Mouse (Mus musculus): ENCODE data around the gene Pkn3.

Pkn3 gene

GRCm38 (mm10) chr2:30063235-30063634 is 14.2 kb upstream of the Pkn3 start:
- no peak for DNase-seq (ENCODE audit: low read depth, low spot score)

- DNase-seq (ENCODE audit: low read depth, low spot score) = peak; percentile 58
Measured at GRCm38 (mm10) chr2:30063791-30064190, 13.7 kb upstream of the Pkn3 start.

GRCm38 (mm10) chr2:30064298-30064697 is 13.2 kb upstream of the Pkn3 start:
- DNase-seq (ENCODE audit: low read depth, low spot score) = no peak

DNA sequence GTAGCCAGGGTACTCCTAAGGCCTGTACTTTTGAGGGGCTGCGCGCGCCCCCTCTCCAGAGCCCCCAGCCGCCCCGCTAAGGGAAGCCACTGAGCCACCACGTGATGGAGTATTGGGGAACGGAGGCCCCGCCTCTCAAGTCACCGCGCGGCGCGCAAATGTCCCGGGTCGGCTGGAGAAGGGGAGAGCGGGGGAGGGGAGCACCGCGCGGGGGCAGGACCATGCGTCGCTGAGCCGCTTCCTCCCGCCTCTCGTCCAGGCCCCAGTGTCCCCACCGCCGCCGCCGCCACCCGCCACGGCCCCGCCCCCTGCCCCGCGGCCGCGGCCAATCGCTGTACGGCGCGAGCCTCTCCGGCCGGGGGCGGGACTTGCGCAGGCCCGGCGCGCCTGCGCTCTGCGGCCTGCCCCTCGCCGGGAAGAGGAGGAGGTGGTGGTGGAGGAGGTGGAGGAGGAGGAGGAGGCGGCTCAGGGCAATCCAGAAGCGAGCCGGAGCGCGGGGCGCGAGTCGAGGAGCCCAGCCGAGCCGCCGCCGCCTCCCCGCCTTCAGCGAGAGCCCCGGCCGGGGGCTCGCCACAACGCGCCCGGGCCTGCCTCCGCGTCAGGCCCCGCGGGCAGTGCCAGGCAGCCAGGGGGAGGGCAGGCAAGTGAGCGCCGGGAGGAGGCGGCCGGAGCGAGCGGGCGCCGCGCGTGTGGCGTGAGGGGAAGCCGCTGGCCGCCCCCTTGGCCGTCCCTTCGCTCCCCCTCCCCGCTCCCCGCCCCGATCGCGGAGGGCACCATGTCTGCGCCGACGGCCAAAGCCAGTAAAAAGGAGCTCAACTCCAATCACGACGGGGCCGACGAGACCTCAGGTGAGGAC is 11.2 kb upstream of the Pkn3 start:
- DNase-seq (ENCODE audit: low read depth, low spot score) = peak; percentile 97

DNA sequence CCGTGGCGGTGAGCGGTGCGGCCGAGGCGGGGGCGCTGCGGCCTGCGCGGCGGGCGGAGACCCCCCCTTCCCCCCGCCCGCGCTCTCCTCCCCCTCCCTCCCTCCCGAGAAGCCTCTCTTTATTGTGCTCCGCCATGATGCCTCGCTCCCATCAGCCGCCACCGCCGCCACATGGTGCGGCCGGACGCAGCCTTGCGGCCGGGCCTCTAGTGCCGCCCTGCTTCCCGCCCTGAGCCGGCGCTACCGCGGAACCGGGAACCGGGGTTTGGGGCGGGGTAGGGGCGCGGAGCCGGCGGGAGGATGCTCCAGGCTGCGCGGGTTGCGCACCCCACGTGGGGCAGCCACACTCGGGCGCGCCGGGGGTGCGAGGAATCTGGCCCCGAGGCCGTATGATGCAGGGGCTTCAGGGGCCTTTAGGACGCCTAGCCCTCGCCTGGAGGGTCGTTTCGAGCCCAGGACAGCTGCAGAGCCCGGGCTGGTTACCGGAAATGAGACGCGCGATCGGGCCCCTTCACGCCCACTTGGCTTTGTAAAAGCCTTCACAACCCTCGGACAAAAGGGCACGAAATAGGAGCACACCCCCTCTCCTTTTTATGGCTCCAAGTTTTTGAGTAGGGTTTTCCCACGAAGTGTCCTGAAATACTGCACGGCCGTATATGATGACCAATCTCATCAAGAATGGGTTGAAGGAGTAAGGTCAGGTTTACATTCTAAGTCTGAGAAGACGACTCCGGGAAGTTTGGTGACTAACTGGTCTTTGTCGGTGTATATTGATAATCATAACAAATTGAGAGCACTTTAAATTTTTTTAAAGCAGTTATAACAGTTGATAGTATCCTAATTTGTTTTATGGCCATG is 10.2 kb upstream of the Pkn3 start:
- DNase-seq (ENCODE audit: low read depth, low spot score) = peak; percentile 79

DNA sequence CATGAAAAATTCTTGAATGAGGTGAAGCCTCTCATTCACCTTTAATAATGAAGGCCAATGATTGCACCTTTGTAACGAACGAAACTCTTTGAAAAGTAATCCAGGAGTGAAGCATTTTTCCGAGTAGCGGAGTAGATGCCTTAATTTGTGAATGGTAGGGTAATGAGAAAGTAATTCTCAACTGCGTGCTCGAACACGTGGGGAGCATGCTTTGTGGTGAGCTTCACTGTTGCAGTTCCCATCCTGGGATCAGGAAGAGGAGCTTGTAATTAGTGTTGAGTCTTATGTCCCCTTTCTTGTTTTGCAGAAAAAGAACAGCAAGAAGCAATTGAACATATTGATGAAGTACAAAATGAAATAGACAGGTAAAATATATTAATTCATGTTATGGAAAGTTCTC is 9.5 kb upstream of the Pkn3 start:
- DNase-seq (ENCODE audit: low read depth, low spot score) = no peak

DNA sequence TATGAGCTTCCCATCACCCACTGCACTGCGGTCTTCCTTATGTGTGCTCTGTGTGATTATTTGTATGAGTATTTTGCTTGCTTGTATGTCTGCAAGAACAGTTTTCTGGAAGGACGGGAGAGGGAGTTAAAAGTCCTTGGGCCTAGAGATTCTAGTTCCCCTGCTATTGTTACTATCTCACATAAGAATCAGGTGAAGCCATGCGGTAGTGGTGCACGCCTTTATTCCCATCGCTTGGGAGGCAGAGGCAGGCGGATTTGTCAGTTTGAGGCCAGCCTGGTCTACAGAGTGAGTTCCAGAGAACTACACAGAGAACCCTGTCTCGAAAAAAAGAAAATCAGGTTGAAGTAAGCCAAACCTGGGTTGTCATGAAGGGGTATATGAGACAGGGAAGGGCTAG is 4.6 kb upstream of the Pkn3 start:
- no peak for DNase-seq (ENCODE audit: low read depth, low spot score)

DNA sequence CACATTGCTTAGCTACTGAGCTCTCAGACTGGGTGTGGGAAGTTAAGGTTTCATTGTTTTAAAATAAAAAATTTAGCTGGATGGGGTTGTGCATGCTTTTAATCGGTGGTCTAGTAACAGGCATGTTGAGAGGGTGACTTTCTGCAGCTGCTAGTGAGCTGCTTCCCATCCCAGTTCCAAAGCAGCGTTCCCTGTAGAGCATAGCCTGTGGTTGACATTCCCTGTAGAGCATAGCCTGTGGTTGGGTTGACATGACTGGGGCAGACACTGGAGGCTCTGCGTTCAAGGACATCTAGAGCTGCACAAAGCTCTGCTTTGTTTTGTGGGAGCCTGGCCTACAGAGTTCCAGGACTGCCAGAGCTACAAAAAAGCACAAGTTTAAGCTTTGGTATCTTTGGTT is 4.2 kb upstream of the Pkn3 start:
- no peak for DNase-seq (ENCODE audit: low read depth, low spot score)

- no peak for DNase-seq (ENCODE audit: low read depth, low spot score)
Measured at GRCm38 (mm10) chr2:30075625-30076024, 1.9 kb upstream of the Pkn3 start.

DNA sequence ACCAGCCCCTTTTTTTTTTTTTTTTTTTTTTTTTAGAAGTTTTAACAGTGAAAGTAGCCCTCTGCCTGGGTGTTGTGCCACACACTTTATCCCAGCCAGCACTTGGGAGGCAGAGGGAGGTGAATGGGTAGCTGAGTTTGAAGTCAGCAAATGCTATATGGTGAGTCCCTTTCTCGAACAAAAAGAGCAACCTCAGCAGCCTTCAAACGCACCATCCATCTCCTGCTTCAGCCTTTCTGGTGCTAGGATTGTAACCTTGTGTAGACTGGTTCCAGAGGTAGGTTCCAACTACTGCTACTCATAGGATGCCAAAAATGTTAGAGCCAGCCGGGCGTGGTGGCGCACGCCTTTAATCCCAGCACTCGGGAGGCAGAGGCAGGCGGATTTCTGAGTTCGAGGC is 1.0 kb upstream of the Pkn3 start:
- no peak for DNase-seq (ENCODE audit: low read depth, low spot score)

DNA sequence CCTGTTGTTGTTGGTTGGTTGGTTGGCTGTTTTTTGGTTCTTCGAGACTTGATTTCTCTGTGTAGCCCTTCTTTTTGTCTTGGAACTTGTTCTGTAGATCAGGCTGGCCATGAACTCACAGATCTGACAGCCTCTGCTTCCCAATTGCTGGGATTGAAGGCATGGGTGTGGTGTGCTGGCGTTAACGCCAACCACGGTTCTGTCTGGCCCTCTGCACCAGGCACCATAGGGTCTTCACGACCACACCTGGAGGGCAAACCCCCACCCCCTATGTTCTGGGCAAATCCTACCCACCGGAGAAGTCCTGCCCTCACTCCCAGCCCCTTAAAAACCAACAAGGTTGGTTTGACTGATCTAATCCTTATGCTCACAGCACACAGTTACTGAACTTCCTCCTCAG is 525 bp upstream of the Pkn3 start:
- DNase-seq (ENCODE audit: low read depth, low spot score) = no peak

- no peak for DNase-seq (ENCODE audit: low read depth, low spot score)
Measured at GRCm38 (mm10) chr2:30078349-30078712, 847 bp downstream of the Pkn3 start.

DNA sequence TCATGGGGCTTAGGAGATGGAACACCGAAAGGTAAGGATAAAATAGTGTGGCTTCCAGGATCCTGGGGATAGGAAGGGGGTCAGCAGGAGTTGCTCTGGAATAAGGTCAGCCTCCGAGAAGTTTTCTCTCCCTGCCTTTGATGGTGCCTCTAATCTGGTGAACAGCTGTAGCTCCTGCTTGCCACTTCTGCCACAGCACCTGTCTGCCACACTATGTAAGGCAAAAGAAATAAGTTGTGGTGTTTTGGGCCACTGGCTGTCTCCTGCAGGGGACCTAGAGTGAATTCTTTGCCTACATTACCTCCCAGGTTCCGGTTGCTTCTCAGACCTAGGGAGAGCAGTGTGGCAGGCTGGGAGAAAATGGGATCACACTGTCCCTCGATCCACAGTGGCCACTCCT is 1.3 kb downstream of the Pkn3 start:
- DNase-seq (ENCODE audit: low read depth, low spot score) = no peak

DNA sequence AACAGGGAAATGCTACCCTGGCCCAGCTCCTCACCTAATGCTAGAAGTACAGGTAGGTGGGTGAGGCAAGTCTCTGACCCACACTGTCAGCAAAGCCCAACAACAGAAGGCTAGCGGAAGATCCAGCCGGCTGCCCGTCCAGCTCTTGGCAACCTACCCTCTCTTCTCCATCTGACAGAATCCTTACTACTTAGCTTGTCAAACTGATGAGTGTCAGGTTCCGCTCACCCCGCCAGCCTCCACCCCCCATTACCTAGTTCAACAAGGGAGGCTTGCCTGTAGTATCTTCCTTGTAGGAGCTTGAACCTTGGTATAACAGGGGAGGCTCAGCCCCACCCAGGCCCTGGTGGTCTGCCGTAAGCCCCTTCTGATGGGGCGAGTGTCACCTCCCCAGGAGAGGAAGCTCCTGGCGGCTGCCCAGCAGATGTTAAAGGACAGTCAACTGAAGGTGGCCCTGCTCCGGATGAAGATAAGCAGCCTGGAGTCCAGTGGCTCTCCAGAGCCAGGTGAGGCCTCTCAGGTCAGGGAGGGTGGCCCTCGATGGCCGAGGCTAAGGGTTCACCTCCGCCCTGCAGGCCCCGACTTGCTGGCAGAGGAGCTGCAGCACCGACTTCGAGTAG is 2.8 kb downstream of the Pkn3 start:
- no peak for DNase-seq (ENCODE audit: low read depth, low spot score)

DNA sequence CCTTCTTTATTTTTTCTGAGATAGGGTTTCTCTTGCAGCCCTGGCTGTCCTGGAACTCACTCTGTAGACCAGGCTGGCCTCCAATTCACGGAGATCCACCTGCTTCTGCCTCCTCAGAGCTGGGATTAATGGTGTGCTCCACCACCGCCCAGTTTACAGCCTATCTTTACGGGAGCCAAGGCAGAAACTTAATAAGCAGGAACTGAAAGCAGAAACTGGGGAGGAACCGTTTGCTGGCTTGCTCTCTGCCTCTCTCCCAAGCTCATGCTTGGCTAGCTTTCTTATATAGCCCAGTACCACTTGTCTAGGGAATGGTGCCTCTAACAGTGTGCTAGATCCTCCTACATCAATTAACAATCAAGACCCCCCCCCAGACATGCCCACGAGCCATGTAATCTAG is 6.6 kb downstream of the Pkn3 start:
- no peak for DNase-seq (ENCODE audit: low read depth, low spot score)

DNA sequence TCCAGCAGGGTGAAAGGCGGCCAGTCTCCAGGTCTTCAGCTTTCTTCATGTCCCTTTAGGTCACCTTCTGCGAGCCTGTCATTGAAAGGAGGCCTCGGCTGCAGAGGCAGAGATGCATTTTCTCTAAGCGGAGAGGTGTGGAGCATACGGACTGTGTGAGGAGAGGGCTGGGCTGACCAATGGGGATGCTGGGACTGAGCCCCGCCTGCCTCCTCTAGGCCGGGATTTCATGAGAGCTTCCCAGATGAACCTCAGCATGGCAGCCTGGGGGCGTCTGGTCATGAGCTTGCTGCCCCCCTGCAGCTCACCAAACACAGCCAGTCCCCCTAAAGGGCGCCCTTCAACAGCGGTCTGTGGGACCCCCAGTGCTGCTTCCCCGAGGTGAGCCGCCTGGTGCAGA is 7.1 kb downstream of the Pkn3 start:
- no peak for DNase-seq (ENCODE audit: low read depth, low spot score)

GRCm38 (mm10) chr2:30087310-30087709 is 9.8 kb downstream of the Pkn3 start:
- no peak for DNase-seq (ENCODE audit: low read depth, low spot score)

GRCm38 (mm10) chr2:30091521-30091920 is 14.0 kb downstream of the Pkn3 start:
- DNase-seq (ENCODE audit: low read depth, low spot score) = no peak

GRCm38 (mm10) chr2:30092280-30092918 is 14.9 kb downstream of the Pkn3 start:
- no peak for DNase-seq (ENCODE audit: low read depth, low spot score)

GRCm38 (mm10) chr2:30093471-30094207 is 16.2 kb downstream of the Pkn3 start, which contains the start of gene Zdhhc12:
Gene Zdhhc12, minus strand, starts transcription at chr2:30093648.
- peak; percentile 100 for DNase-seq (ENCODE audit: low read depth, low spot score)

GRCm38 (mm10) chr2:30094208-30094588 is 16.7 kb downstream of the Pkn3 start:
- no peak for DNase-seq (ENCODE audit: low read depth, low spot score)
